Mouse (Mus musculus) heart, adult 18-20 months (tissue): Measurements from ENCODE around the gene Zfp414. TPM values are rescaled to one million over a fixed set of nuclear protein-coding genes. Genes with fewer than 3 reads are reported as not detected.
"Not testable (repeated sequence)": the region's sequence is repeated elsewhere in the genome, so short reads cannot be mapped to it uniquely, and the experiment has no call there.

Source experiments
- DNase-seq, 2 experiments: peaks; one replicate each; pipeline ENCODE4 v3.0.0; 2021 to 2022; ENCODE audit warnings: mixed read lengths in 1 of 2
- long read RNA-seq, 2 experiments: library from polyadenylated mRNA; stranded (forward); transcript quantifications; one replicate each; pipeline ENCODE4 v2.0.0; 2021
- total RNA-seq, 2 experiments: library from RNA; stranded (reverse); gene quantifications; 2 replicates each; pipeline ENCODE4 v1.2.3; 2021

Zfp414 gene
- 1 to 10 TPM; 7.9 to 9.9 TPM for total RNA-seq
- long read RNA-seq, experiment 1, transcript Zfp414-201 (6 exons, 1,197 nt) = major isoform, 8 of 12 reads
- long read RNA-seq, experiment 1, partial matches to known transcripts = 2 of 12 reads
- long read RNA-seq, experiment 1, other reads (novel, unspliced or antisense) = 0 of 12 reads
- long read RNA-seq, experiment 2, partial matches to known transcripts = 0 of 1 reads
- long read RNA-seq, experiment 2, other reads (novel, unspliced or antisense) = 0 of 1 reads

GRCm38 (mm10) chr17:33628621-33629486 is at the start of gene Zfp414:
Gene Zfp414, plus strand, starts transcription at chr17:33629090.
- peak; percentile 95 to 99 for DNase-seq

- DNase-seq = no peak
Measured at GRCm38 (mm10) chr17:33584061-33584460, 44.8 kb upstream of the Zfp414 start.

DNA sequence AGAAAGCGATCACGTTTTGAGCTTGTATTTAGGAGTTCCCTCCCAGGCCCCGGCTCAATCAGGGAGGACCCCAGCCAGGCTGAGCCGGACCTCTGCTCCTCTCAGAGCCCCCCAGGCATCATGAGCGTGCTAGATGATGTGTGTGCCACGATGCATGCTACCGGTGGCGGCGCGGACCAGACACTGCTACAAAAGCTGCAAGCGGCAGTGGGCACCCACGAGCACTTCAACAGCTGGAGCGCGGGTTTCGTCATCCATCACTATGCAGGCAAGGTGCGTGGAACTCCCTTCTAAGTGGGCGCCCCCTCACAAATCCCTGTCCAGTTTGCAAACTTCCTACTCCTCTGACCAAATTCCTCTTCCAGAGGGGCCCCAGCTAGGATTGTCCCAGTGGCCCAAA is 42.9 kb upstream of the Zfp414 start:
- DNase-seq = no peak

GRCm38 (mm10) chr17:33597271-33597670 is 31.6 kb upstream of the Zfp414 start:
- no peak for DNase-seq

- DNase-seq = no peak
Measured at GRCm38 (mm10) chr17:33598506-33598905, 30.4 kb upstream of the Zfp414 start.

DNA sequence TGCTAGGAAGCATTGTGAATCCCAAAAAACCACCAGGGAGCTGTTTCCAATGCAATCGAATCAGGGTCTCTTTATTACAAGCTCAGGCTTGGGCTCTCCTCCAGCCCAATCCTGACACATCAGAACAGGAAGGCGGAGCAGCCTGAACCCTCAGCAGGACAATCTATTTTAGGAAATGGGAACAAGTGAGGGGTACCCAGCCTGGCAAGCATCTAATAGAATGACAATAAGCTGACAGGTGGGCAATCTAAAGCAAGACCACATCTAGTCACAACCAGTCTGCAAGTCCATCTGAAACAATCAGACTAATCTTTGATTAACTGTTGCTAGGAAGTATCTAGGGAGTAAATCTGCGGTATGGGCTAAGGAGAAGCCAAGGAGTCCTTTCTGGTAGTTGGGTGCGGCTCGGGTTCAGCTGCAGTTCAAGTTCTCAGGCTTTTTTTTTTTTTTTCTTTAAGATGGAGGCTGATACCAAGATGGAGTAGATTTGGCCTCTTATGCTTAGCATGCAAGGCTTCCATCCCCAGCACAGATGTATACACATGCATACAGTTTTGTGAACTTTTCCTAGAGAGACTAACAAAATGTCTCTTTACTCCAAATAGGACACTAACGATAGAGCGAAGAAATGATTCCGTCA is 28.9 kb upstream of the Zfp414 start:
- DNase-seq = no peak

DNA sequence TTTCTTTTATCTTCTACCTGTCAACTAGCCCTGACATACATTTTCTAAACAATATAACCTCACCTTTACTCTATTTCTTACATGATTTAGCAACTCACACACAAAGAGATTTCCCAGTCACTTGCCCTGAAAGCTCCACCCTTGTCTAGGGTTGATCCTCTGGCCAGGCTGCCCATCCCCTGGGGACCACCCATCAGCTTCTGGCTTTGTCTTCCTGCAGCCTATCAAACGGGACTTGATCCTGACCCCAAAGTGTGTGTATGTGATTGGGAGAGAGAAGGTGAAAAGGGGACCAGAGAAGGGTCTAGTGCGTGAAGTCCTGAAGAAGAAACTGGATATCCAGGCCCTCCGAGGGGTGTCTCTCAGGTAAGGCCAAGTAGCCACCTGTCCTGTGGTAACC is 28.1 kb upstream of the Zfp414 start:
- no peak for DNase-seq

DNA sequence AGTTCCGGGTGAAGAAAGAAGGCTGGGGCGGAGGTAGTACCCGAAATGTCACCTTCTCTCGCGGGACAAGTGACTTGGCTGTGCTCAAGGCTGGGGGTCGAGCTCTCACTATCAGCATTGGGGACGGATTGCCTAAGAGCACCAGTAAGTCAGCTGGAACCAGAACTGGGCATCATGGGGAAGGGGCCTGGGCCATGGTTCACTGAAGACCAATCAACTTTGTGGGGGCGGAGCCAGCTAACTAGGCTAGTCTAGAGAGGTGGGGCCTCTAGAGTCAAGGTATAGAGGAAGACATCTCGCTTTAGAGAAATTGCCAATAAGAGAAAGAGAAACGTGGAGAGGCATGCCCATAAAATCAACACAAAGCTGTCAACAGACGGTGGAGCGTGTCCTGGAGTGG is 26.9 kb upstream of the Zfp414 start:
- no peak for DNase-seq

- no peak for DNase-seq
Measured at GRCm38 (mm10) chr17:33607273-33607672, 21.6 kb upstream of the Zfp414 start.

- no peak for DNase-seq
Measured at GRCm38 (mm10) chr17:33610548-33610947, 18.3 kb upstream of the Zfp414 start.

GRCm38 (mm10) chr17:33613726-33614125 is 15.2 kb upstream of the Zfp414 start:
- not testable (repeated sequence) for DNase-seq

DNA sequence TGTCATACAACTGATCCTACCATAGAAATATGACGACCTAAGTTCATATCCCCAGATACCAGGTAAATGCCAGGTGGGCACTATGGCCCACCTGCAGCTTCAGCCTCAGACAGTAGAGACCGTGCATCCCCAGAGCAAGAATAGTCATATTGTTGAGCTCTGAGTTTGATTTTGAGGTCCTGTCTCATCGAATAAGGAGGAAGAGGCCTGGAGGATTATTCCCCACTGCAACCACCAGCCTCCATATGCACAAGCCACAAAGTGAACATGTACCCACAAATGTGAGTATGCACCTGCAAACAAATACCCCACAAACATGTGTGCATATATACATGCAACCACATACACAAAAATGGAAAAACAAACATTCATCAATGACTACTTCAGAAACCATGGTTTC is 1.6 kb upstream of the Zfp414 start:
- DNase-seq = no peak

- DNase-seq = no peak
Measured at GRCm38 (mm10) chr17:33629487-33630125, 716 bp downstream of the Zfp414 start.

DNA sequence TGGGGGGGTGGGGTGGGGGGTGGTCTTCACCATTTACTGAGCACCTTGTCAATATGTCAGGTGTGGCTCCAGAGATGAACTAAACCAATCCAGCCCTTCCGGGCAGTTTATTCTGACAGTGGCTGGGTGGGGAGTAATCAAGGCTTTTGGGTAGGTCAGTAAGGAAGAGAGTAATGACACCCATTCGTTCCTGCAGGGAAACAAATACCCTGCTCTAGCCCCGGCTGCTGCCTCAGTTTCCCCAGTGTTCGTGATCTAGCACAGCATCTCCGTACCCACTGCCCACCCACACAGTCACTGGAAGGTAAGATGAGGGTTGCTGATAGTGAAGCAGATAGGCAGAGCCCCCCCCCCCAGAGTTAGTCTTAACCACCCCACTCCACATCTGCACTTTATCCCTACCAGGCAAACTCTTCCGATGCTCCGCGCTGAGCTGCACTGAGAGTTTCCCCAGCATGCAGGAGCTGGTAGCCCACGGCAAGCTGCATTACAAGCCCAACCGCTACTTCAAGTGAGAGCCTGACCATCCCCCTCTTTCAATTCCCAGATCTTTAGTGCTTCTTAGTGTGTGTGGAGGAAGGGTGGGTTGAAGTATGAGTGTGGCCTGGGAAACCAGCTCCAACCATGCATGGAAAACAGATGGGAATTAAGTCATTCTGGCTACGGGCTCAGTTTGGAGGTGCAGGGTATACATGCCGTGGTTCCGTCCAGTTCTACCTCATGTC is 1.4 kb downstream of the Zfp414 start:
- no peak for DNase-seq

- DNase-seq = no peak
Measured at GRCm38 (mm10) chr17:33631236-33631635, 2.3 kb downstream of the Zfp414 start.

DNA sequence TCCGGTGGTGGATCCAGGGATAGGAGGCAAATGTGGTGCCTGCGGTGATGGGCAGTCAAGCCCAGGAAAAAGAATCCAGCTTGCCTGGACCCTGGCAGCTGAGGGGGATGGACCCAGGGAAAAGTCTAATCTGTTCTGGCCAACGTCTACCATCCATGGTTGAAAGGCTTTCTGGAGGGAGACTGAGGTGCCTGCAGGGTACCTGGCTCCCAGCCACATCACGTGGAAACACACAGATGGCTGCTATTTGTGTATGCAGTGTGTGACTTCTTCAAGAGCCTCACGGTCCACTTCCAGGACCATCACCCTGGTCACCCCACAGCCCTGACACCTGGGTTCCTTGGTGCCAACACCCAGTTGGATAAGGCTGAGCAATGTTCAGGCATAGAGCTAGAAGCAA is 2.9 kb downstream of the Zfp414 start:
- DNase-seq = no peak

- DNase-seq = no peak
Measured at GRCm38 (mm10) chr17:33637038-33637437, 8.1 kb downstream of the Zfp414 start.

GRCm38 (mm10) chr17:33637516-33638276 is 8.8 kb downstream of the Zfp414 start, which contains the start of gene Pram1:
Gene Pram1, plus strand, starts transcription at chr17:33638056.
- peak in 1 of 2 experiments; percentile 28 for DNase-seq

DNA sequence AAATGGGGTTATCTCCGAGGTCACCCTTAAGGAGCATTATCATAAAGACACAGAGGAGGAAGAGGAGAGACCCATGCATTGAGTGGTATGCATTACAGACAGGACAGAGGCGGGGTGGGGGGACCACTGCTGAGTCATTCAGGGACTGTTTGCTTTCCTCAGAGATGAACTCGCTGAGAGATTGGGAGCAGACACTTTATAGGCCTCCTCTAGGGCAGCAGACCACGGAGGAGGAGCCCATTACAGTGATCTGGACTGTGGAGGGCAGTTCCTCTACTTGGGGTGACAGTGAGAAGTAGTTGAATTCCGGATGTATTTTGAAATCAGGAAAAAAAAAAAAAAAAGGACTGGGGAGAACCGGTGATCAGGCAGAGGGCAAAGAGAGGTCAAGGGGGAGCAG is 10.9 kb downstream of the Zfp414 start:
- no peak for DNase-seq

DNA sequence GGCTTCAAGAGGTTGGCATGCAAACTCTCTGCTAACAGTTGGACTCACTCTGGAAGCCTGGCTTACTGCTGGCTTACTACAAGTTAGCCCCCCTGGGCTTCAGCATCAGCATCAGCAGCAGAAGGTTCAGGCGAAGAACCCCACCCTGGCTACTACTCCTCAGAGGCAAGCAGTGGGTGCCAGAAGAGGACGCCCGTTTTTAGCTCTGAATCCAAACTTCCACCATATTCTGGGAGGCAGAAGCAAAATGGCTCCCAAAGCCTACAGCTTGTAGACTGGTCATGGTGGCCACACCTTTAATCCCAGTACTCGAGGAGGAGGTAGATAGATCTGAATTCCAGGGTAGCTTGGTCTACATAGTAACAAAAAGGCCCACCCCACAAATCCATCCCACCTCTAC is 15.2 kb downstream of the Zfp414 start:
- DNase-seq = no peak

- no peak for DNase-seq
Measured at GRCm38 (mm10) chr17:33645073-33645472, 16.2 kb downstream of the Zfp414 start.
